Mouse (Mus musculus): ENCODE measurements around the gene Tut4. TPM values are rescaled to one million over a fixed set of nuclear protein-coding genes. Genes with fewer than 3 reads are reported as not detected.

Tut4 gene
- polyA plus RNA-seq, 1 experiment: 35.0 TPM

DNA sequence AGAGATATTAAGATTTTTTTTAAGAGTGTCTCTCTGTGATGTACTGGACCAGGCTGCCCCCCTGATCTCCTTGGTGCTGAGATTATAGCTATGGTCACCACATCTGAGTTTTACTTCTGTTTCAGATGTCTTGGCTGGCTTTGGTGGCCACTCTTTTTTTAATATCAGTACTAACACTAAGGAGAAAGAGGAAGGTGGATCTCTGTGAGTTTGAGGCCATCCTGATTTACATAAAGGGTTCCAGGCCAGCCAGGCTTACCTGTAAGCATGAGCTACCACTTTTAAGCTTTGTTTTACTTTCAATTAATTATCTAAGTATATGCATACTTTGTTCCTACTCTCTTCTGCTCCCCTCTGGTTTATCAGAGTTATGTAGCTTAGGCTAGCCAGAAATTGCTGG, 23.6 kb downstream of the Tut4 start:
- no peak for DNase-seq
- Histone ChIP-seq H3K4me1 (ENCODE audit: control insufficient read depth, insufficient read depth, low read length) (no peaks in the 10 kb centered on the region), H3K4me3 (replicated peaks; ENCODE audit: extremely low read depth, low read depth, low read length) (no peak overlapping the region)
- no peak for TF ChIP-seq CTCF (IDR thresholded peaks at IDR 0.05; ENCODE audit: insufficient read depth, low read length)
- TF ChIP-seq POLR2A (IDR thresholded peaks at IDR 0.05; ENCODE audit: borderline replicate concordance, extremely low read depth, low read depth, low read length): no peak

DNA sequence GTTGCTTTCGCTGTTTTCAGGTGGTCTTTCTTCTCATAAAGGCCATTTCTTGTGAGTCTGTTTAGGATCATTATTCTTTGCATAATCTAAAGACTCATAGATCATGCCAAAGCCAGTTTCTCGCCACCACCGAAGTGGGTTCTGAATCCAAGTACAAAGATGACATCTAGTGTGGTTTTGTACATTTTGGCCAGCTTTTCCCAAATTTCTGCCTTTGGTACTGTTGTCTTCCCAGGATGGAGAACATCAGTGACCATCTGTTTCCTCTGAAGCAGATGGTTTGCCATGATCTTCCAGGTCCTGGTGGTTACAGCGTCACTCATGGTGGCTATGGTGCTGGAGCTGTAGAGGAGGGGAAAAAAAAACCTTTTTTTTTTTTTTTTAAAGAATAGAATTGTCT, 25.0 kb downstream of the Tut4 start:
- no peak for TF ChIP-seq POLR2A (IDR thresholded peaks at IDR 0.05; ENCODE audit: borderline replicate concordance, extremely low read depth, low read depth, low read length)
- TF ChIP-seq CTCF (IDR thresholded peaks at IDR 0.05; ENCODE audit: insufficient read depth, low read length): no peak
- Histone ChIP-seq H3K4me1 (ENCODE audit: control insufficient read depth, insufficient read depth, low read length) (no peaks in the 10 kb centered on the region), H3K4me3 (replicated peaks; ENCODE audit: extremely low read depth, low read depth, low read length) (no peak overlapping the region)
- no peak for DNase-seq
- WGBS: 97% methylated on average over 4 of the region's 4 CpGs

DNA sequence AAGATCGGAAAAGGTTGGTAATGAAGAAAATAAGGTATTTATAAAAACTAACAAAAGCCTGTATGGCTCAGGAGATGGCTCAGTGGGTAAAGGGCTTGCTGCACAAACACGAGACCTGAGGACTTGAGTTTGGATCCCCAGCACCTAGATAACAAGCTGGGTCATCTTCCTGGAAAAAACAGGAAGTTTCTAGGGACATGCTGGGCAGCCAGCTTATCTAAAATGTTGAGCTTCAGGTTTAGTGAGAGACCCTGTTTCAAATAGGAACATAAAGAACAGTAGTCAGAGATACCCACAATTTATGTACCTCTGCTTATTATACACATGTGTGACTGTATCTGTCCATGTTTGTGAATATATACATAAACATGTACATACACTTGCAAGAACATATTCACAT, 43.8 kb downstream of the Tut4 start:
- Histone ChIP-seq H3K4me1 (ENCODE audit: control insufficient read depth, insufficient read depth, low read length) (no peaks in the 10 kb centered on the region), H3K4me3 (replicated peaks; ENCODE audit: extremely low read depth, low read depth, low read length) (no peak overlapping the region)
- no peak for DNase-seq
- 94% methylated on average over 2 of the region's 2 CpGs for WGBS
- TF ChIP-seq POLR2A (IDR thresholded peaks at IDR 0.05; ENCODE audit: borderline replicate concordance, extremely low read depth, low read depth, low read length): no peak
- no peak for TF ChIP-seq CTCF (IDR thresholded peaks at IDR 0.05; ENCODE audit: insufficient read depth, low read length)

DNA sequence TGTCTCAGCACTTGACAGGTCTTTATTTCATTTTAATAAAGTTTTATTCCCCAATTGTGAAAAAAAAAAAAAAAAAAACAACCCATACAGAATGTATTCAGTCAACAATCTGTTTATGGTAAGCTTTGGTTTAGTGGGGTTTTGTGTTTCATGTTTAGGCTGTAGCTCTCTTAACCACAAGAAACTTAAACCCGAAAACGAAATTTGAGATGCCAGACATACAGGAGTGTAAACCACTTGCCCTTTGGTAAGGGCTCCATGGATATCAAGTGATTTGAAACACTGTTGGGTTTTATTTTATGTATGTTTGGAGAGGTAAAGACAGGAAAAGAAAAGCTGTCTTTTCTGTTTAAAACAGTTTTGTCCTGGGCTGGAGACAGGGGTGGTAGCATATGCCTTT, 80.5 kb downstream of the Tut4 start:
- WGBS: 91% methylated on average over 2 of the region's 2 CpGs
- Histone ChIP-seq H3K4me1 (ENCODE audit: control insufficient read depth, insufficient read depth, low read length) (no peaks in the 10 kb centered on the region), H3K4me3 (replicated peaks; ENCODE audit: extremely low read depth, low read depth, low read length) (no peak overlapping the region)
- TF ChIP-seq CTCF (IDR thresholded peaks at IDR 0.05; ENCODE audit: insufficient read depth, low read length): no peak
- TF ChIP-seq POLR2A (IDR thresholded peaks at IDR 0.05; ENCODE audit: borderline replicate concordance, extremely low read depth, low read depth, low read length): no peak
- DNase-seq: no peak

DNA sequence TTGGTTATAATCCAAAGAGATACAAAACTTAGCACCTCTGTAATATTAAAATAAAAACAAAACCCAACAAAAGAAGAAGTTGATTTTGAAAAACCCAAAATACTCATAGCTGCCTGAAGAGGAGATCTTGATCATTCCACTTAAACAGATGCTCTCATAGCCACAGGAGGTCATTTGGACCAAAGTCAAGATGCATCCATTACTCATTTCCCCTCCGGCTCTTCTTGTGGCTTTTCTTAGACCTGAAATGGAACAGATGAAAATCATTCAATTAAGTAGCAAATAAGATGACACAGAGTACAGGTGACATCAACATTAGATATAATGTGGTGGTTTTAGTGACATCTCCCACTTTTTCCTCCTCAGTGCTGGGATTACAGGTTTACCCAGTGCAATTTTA, 105.8 kb downstream of the Tut4 start:
- DNase-seq: no peak
- H3K4me1 ChIP-seq (ENCODE audit: control insufficient read depth, insufficient read depth, low read length): no peaks in the 10 kb centered on the region
- WGBS: 47% methylated on average over 1 of the region's 1 CpGs
- no peak overlapping the region for H3K4me3 ChIP-seq (replicated peaks; ENCODE audit: extremely low read depth, low read depth, low read length)
- no peak for TF ChIP-seq POLR2A (IDR thresholded peaks at IDR 0.05; ENCODE audit: borderline replicate concordance, extremely low read depth, low read depth, low read length)

DNA sequence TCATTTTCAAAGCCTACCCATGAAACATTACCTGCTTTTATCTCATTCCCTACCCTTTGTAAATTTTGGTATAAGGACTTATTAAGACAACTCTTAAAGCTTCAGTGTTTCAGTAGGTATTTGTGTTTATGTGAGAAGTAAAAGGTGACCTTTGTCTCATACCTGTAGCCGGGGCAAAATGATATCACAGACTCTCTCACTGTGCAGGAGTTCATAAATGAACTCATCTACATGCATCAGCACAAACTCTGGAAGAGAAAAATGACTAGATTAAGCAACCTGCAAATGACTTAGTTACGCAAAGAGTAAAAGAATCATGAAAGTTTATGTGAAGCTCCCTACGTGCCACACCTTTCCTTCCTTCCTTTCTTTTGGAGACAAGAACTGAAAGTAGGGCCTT, 113.4 kb downstream of the Tut4 start:
- TF ChIP-seq CTCF (IDR thresholded peaks at IDR 0.05; ENCODE audit: insufficient read depth, low read length) (no peak), POLR2A (IDR thresholded peaks at IDR 0.05; ENCODE audit: borderline replicate concordance, extremely low read depth, low read depth, low read length) (no peak)
- Histone ChIP-seq H3K4me3 (replicated peaks; ENCODE audit: extremely low read depth, low read depth, low read length) (no peak overlapping the region), H3K4me1 (ENCODE audit: control insufficient read depth, insufficient read depth, low read length) (no peaks in the 10 kb centered on the region)
- WGBS: 82% methylated on average over 3 of the region's 3 CpGs
- no peak for DNase-seq

DNA sequence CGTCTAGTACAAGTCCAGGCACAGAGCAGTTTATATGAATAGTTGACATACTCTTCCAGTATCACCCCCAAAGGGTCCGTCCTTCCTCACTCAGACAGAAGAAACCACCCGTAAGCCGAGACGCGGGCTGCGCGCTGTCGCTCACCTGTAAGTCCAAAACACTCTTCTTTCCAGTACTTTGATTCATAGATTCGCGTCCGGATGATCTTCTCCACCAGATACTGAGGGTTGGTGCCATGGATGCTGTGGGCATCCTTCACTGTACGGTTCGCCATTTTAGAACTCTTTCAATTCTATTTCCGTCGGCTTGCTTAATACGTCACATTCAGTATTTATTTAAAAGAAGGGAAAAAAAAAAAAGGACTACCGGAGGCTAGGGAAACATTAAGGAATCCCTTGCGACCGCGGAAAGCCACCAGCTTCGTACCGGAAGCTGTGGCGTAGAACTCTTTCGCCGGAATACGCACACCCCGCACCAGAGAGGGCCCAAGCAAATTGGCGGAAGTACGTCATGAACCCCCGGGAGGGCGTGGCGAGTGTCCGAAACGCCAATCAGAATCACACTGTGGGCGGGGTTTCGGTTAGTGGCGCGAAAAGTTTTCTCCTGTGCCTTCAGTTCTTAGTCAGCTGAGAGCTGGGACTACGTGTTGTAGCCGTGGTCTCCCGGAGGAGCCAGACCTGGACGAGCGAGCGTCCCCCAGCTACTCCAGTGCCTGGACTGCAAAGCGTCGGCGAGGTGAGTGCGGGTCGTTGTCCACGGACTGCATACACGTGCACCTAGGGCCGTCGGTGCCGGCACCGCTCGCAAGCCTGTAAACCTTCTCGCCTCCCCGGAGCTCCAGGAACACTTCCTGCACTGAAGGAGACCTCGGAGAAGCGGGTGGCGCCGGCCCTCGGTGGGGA, 119.9 kb downstream of the Tut4 start, which contains the start of the genes Prpf38a and Orc1:
Gene Prpf38a, minus strand, starts transcription at position 497 of the 903 bp plus-strand sequence.
Gene Orc1, plus strand, starts transcription at position 584 of the 903 bp plus-strand sequence.
- peak; percentile 98 for DNase-seq
- WGBS: under 1% methylated on average over 64 of the region's 64 CpGs
- TF ChIP-seq CTCF (IDR thresholded peaks at IDR 0.05; ENCODE audit: insufficient read depth, low read length) (no peak), POLR2A (IDR thresholded peaks at IDR 0.05; ENCODE audit: borderline replicate concordance, extremely low read depth, low read depth, low read length) (peak; percentile 74; the same call in 1 of the 2 replicates)
- Histone ChIP-seq H3K4me3 (replicated peaks; ENCODE audit: extremely low read depth, low read depth, low read length) (peak within 1 kb of the TSS; percentile 95), H3K4me1 (ENCODE audit: control insufficient read depth, insufficient read depth, low read length) (peaks cover 8% of the 10 kb centered on the region)

DNA sequence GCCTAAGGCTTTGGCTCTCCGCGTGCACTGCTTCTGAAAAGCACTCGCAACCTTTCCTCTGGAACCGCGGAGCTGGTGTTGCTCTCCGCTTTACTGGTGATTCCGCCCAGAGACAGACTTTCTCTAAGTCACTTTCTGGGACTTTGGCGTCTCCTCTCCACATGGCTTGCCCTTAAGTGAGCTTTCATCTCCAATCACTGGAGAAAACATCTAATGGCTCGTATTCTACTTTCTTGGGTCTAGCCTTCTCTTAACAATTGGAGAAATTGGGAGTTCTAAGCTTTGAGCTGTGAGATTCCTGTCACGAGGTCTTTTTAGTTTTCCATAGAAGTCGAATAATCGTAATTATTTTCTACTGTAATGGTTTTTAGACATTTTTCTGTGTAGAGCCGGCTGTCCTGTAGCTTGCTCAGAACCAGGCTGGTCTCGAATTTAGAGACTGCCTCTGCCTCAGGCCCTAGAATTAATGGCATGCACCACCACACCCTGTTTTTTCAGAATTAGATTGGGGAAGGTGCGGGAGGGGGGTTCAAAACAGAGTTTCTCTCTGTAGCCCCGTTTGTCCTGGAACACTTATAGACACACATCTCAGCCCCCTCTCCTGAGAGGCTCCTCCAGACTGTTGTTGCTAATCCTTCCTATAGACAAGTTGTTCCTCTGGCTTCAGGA, 120.7 kb downstream of the Tut4 start:
- no peak for TF ChIP-seq POLR2A (IDR thresholded peaks at IDR 0.05; ENCODE audit: borderline replicate concordance, extremely low read depth, low read depth, low read length)
- no peak for TF ChIP-seq CTCF (IDR thresholded peaks at IDR 0.05; ENCODE audit: insufficient read depth, low read length)
- Histone ChIP-seq H3K4me1 (ENCODE audit: control insufficient read depth, insufficient read depth, low read length) (peaks cover 8% of the 10 kb centered on the region), H3K4me3 (replicated peaks; ENCODE audit: extremely low read depth, low read depth, low read length) (peak overlapping the region; percentile 95)
- DNase-seq: no peak
- under 1% methylated on average over 16 of the region's 16 CpGs for WGBS

DNA sequence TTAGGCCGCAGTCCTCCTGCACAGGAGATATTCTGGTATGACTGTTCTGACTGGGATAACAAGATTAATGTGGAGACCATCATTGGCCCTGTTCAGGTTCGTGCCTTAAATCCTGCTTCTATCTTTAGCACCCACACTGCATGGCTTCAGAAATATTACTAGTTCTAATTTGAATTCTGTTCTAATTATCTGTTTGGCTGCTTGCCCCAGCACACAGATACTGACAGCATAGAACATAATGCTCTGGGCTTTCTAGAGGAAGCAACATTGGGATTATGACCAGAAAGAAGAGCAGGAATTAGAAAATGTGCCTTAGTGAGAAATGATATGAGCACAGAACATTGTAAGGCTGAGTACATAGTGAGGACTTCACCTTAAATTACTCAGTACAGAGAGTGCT, 134.2 kb downstream of the Tut4 start:
- WGBS: 90% methylated on average over 2 of the region's 2 CpGs
- H3K4me1 ChIP-seq (ENCODE audit: control insufficient read depth, insufficient read depth, low read length): no peaks in the 10 kb centered on the region
- DNase-seq: no peak
- TF ChIP-seq POLR2A (IDR thresholded peaks at IDR 0.05; ENCODE audit: borderline replicate concordance, extremely low read depth, low read depth, low read length): no peak
- TF ChIP-seq CTCF (IDR thresholded peaks at IDR 0.05; ENCODE audit: insufficient read depth, low read length): no peak
- no peak overlapping the region for H3K4me3 ChIP-seq (replicated peaks; ENCODE audit: extremely low read depth, low read depth, low read length)

Measured in lung, adult 2 months (tissue).